Mouse (Mus musculus): ENCODE data around the gene Atp5s.

DNA sequence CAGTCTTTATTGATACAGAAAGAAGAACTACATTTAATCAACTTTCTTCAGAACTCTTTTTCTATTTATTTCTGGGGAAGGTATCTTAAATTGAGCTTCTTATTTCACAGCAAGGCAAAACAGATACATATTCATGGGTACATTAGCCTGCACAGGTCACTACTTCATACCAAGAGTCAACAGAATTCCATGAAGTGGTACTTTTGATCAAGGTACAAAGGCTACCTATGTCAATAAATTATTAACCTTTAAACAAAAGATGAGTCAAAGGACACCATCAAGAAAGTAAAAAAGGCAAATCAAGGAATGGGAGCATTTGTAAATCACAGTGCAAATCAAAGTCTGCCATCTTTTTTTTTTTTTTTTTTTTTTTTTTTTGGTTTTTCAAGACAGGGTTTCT lies 11.1 kb upstream of the Atp5s start:
- TF ChIP-seq RAD21 (IDR thresholded peaks at IDR 0.05; ENCODE audit: low read depth, low read length) (no peak), NRF1 (IDR thresholded peaks at IDR 0.05; ENCODE audit: low read depth, low read length) (no peak), CTCF (conservative IDR thresholded peaks at IDR 0.05 in 1 of 2, IDR thresholded peaks at IDR 0.05 in 1 of 2; ENCODE audit: low read depth in 2 of 2, low read length in 2 of 2) (no peak), BHLHE40 (IDR thresholded peaks at IDR 0.05; ENCODE audit: low read depth, low read length) (no peak), CHD2 (IDR thresholded peaks at IDR 0.05; ENCODE audit: low read length) (no peak), POLR2A (IDR thresholded peaks at IDR 0.05; ENCODE audit: low read depth, low read length) (no peak), TCF12 (IDR thresholded peaks at IDR 0.05; ENCODE audit: low read depth, low read length) (no peak), IRF4 (IDR thresholded peaks at IDR 0.05; ENCODE audit: low read depth, low read length) (no peak), EP300 (IDR thresholded peaks at IDR 0.05; ENCODE audit: low read length) (no peak), MXI1 (IDR thresholded peaks at IDR 0.05; ENCODE audit: low read depth, low read length) (no peak), MAZ (IDR thresholded peaks at IDR 0.05; ENCODE audit: low read depth, low read length) (no peak)
